Mouse (Mus musculus) layer of hippocampus, adult 2 months (tissue): ENCODE measurements around the gene Slc35f1. TPM values are rescaled to one million over a fixed set of nuclear protein-coding genes. Genes with fewer than 3 reads are reported as not detected.

Source experiments
- DNase-seq, 2 experiments: peaks; one replicate each; pipeline ENCODE4 v3.0.0; 2022; ENCODE audit warnings: low spot score in 2 of 2
- H3K27ac ChIP-seq: fragments of 200-600 bp; 2 replicates; pipeline ENCODE4 v1.8.1; 2022
- H3K4me3 ChIP-seq: fragments of 200-600 bp; 2 replicates; pipeline ENCODE4 v1.8.1; 2022; ENCODE audit warnings: mild to moderate bottlenecking
- CTCF ChIP-seq: fragments of 200-600 bp; conservative IDR thresholded peaks from 2 replicates; pipeline ENCODE4 v1.8.1; 2022; ENCODE audit warnings: antibody characterized with exemption, mild to moderate bottlenecking, moderate library complexity
- total RNA-seq, 2 experiments: library from RNA; stranded (reverse); gene quantifications; 2 replicates each; pipeline ENCODE4 v1.2.3; 2021

Gene Slc35f1
- total RNA-seq, 2 experiments from 2014 or later, result 33.7 to 34.0 TPM

- Histone ChIP-seq H3K4me3 (no peak overlapping the region), H3K27ac (peak overlapping the region; percentile 51; the same call in 1 of the 2 replicates)
- no peak for TF ChIP-seq CTCF
- DNase-seq, result no peak
These were observed 411.1 kb downstream of the Slc35f1 start for GRCm38 (mm10) chr10:53101412-53101811.

- DNase-seq, result no peak
- no peak for TF ChIP-seq CTCF
- H3K4me3 ChIP-seq, result no peak overlapping the region
- H3K27ac ChIP-seq, result no peak overlapping the region
These were observed 412.1 kb downstream of the Slc35f1 start for GRCm38 (mm10) chr10:53102423-53102822.

- H3K27ac ChIP-seq, result peak overlapping the region; percentile 49; the same call in 1 of the 2 replicates
- no peak overlapping the region for H3K4me3 ChIP-seq
- DNase-seq, result peak; percentile 19 to 57
- TF ChIP-seq CTCF, result peak; percentile 87
These were observed 424.7 kb downstream of the Slc35f1 start for GRCm38 (mm10) chr10:53115028-53115427.

GRCm38 (mm10) chr10:53115673-53116398, 425.5 kb downstream of the Slc35f1 start:
- peak; percentile 17 to 36 for DNase-seq

GRCm38 (mm10) chr10:53120608-53121007, 430.3 kb downstream of the Slc35f1 start:
- no peak for DNase-seq
- H3K27ac ChIP-seq, result no peak overlapping the region
- H3K4me3 ChIP-seq, result no peak overlapping the region
- no peak for TF ChIP-seq CTCF

More at GRCm38 (mm10) chr10:53115673-53116398, 425.5 kb downstream of the Slc35f1 start:
- H3K4me3 ChIP-seq, result no peak overlapping the region
- H3K27ac ChIP-seq, result peak overlapping the region; percentile 49
- no peak for TF ChIP-seq CTCF

- no peak for TF ChIP-seq CTCF
- peak; percentile 35 to 36 for DNase-seq
These were observed 434.0 kb downstream of the Slc35f1 start for GRCm38 (mm10) chr10:53124365-53124764.

GRCm38 (mm10) chr10:53132707-53133106, 442.4 kb downstream of the Slc35f1 start:
- no peak for DNase-seq
- Histone ChIP-seq H3K4me3 (no peak overlapping the region), H3K27ac (no peak overlapping the region)
- TF ChIP-seq CTCF, result no peak

More at GRCm38 (mm10) chr10:53124365-53124764, 434.0 kb downstream of the Slc35f1 start:
- Histone ChIP-seq H3K4me3 (no peak overlapping the region), H3K27ac (no peak overlapping the region)

- H3K4me3 ChIP-seq, result no peak overlapping the region
- no peak for TF ChIP-seq CTCF
- DNase-seq, result no peak
- H3K27ac ChIP-seq, result no peak overlapping the region
These were observed 460.0 kb downstream of the Slc35f1 start for GRCm38 (mm10) chr10:53150321-53150720.

GRCm38 (mm10) chr10:53150916-53151315, 460.6 kb downstream of the Slc35f1 start:
- no peak overlapping the region for H3K27ac ChIP-seq
- no peak for TF ChIP-seq CTCF
- H3K4me3 ChIP-seq, result no peak overlapping the region
- DNase-seq, result no peak

- no peak for DNase-seq
- no peak overlapping the region for H3K4me3 ChIP-seq
- TF ChIP-seq CTCF, result no peak
- no peak overlapping the region for H3K27ac ChIP-seq
These were observed 466.0 kb downstream of the Slc35f1 start for GRCm38 (mm10) chr10:53156374-53156773.

- Histone ChIP-seq H3K27ac (no peak overlapping the region), H3K4me3 (no peak overlapping the region)
- DNase-seq, result no peak
- TF ChIP-seq CTCF, result no peak
These were observed 467.4 kb downstream of the Slc35f1 start for GRCm38 (mm10) chr10:53157740-53158139.
